Mouse (Mus musculus): ENCODE data around the gene Vmn2r58.
"Not testable (repeated sequence)": the region's sequence is repeated elsewhere in the genome, so short reads cannot be mapped to it uniquely, and the experiment has no call there.

Gene Vmn2r58

GRCm38 (mm10) chr7:41872612-41873011 is at the start of gene Vmn2r58:
TSS of gene Vmn2r58 (minus strand) at chr7:41872712.
- not testable (repeated sequence) for DNase-seq (ENCODE audit: low read depth, low spot score)

Data from retina, postnatal 7 days (tissue).